Comparison of ENCODE assay signal across 15 mouse cellular contexts in genomic region chr16:31975258-31975657, GRCm38 (mm10). TPM values are rescaled to one million over a fixed set of nuclear protein-coding genes. Genes with fewer than 3 reads are reported as not detected.
"Had no signal": no experiment of that assay in that cellular context is flagged by ENCODE, and none has a peak within 500 bp of the region (broad histone marks: within the 10 kb centered on the region; RNA-seq: fewer than 3 reads in every experiment).

No protein-coding gene starts in this region.

- DNase-seq: lung, adult 18-20 months; lung, embryonic 14.5 days; lung, postnatal 10 days; lung, postnatal 4 days; midbrain, embryonic 14.5 days; retina, postnatal 1 day; right cerebral cortex, adult 18-20 months; right cerebral cortex, postnatal 25 days; right cerebral cortex, postnatal 4 days; spleen, adult 18-20 months; thymus, adult 18-20 months; thymus, postnatal 14 days; thymus, postnatal 36 days had no signal

RNA-seq across cellular contexts. Expression of gene Pigz, which starts 41.6 kb away (rescaled TPM):
- total RNA-seq: megakaryocyte, adult 5-6 weeks; megakaryocyte-erythroid progenitor cell, adult 5-6 weeks had no signal
